Mouse (Mus musculus) heart, adult 18-20 months (tissue): ENCODE data around the gene Hpcal1. TPM values are rescaled to one million over a fixed set of nuclear protein-coding genes. Genes with fewer than 3 reads are reported as not detected.

ENCODE experiments used
- DNase-seq, 2 experiments: peaks; one replicate each; pipeline ENCODE4 v3.0.0; 2021 to 2022; ENCODE audit warnings: mixed read lengths in 1 of 2
- total RNA-seq, 2 experiments: library from RNA; stranded (reverse); gene quantifications; 2 replicates each; pipeline ENCODE4 v1.2.3; 2021

Hpcal1 gene
- total RNA-seq, 2 experiments from 2014 or later, result 18.7 to 20.6 TPM

- no peak for DNase-seq
Measured at GRCm38 (mm10) chr12:17712571-17712970, 21.9 kb downstream of the Hpcal1 start.

GRCm38 (mm10) chr12:17715720-17716478 lies 25.2 kb downstream of the Hpcal1 start:
- DNase-seq, result peak; percentile 22 to 61

- no peak for DNase-seq
Measured at GRCm38 (mm10) chr12:17717257-17717656, 26.6 kb downstream of the Hpcal1 start.

- DNase-seq, result no peak
Measured at GRCm38 (mm10) chr12:17718146-17718545, 27.5 kb downstream of the Hpcal1 start.

- peak in 1 of 2 experiments; percentile 24 for DNase-seq
Measured at GRCm38 (mm10) chr12:17721058-17721457, 30.4 kb downstream of the Hpcal1 start.

GRCm38 (mm10) chr12:17722452-17723181 lies 32.0 kb downstream of the Hpcal1 start:
- no peak for DNase-seq

GRCm38 (mm10) chr12:17723182-17723570 lies 32.5 kb downstream of the Hpcal1 start:
- no peak for DNase-seq

- DNase-seq, result no peak
Measured at GRCm38 (mm10) chr12:17723999-17724398, 33.3 kb downstream of the Hpcal1 start.

- DNase-seq, result no peak
Measured at GRCm38 (mm10) chr12:17724412-17725090, 33.9 kb downstream of the Hpcal1 start.

- DNase-seq, result no peak
Measured at GRCm38 (mm10) chr12:17725592-17725991, 34.9 kb downstream of the Hpcal1 start.

GRCm38 (mm10) chr12:17726576-17727320 lies 36.1 kb downstream of the Hpcal1 start:
- DNase-seq, result no peak

GRCm38 (mm10) chr12:17727676-17728339 lies 37.2 kb downstream of the Hpcal1 start:
- peak; percentile 64 to 74 for DNase-seq

- DNase-seq, result peak; percentile 88 to 91
Measured at GRCm38 (mm10) chr12:17729211-17729900, 38.7 kb downstream of the Hpcal1 start.

- DNase-seq, result no peak
Measured at GRCm38 (mm10) chr12:17732006-17732405, 41.4 kb downstream of the Hpcal1 start.

GRCm38 (mm10) chr12:17732546-17732945 lies 41.9 kb downstream of the Hpcal1 start:
- DNase-seq, result no peak

- no peak for DNase-seq
Measured at GRCm38 (mm10) chr12:17733114-17733904, 42.7 kb downstream of the Hpcal1 start.

GRCm38 (mm10) chr12:17736396-17736795 lies 45.7 kb downstream of the Hpcal1 start:
- DNase-seq, result no peak

- DNase-seq, result no peak
Measured at GRCm38 (mm10) chr12:17736859-17737577, 46.4 kb downstream of the Hpcal1 start.

GRCm38 (mm10) chr12:17737808-17738207 lies 47.2 kb downstream of the Hpcal1 start:
- DNase-seq, result no peak
